In genomic region chr14:60308113-60308512, GRCm38 (mm10) we compare ENCODE assay signal across 13 mouse cellular contexts. TPM values are rescaled to one million over a fixed set of nuclear protein-coding genes. Genes with fewer than 3 reads are reported as not detected.
DNase-seq lines count a peak whose midpoint lies in the region; ATAC-seq and TF ChIP-seq lines count a peak whose summit lies in the region.
"Had no signal": no experiment of that assay in that cellular context is flagged by ENCODE, and none has a peak within 500 bp of the region (broad histone marks: within the 10 kb centered on the region; RNA-seq: fewer than 3 reads in every experiment).

No protein-coding gene starts in this region.

- no peaks in the 10 kb centered on the region for H3K27me3 ChIP-seq in hindbrain, embryonic 16.5 days (replicated peaks; ENCODE audit: control insufficient read depth, insufficient read depth, low read length)
- no peaks in the 10 kb centered on the region for H3K27me3 ChIP-seq in hindbrain, embryonic 11.5 days (ENCODE audit: control insufficient read depth, insufficient read depth, low read length)
- no peaks in the 10 kb centered on the region for H3K27me3 ChIP-seq in lung, postnatal 0 days (replicated peaks; ENCODE audit: insufficient read depth, low read length)
- no peaks in the 10 kb centered on the region for H3K27me3 ChIP-seq in neural tube, embryonic 15.5 days (replicated peaks)
- H3K27me3 ChIP-seq: embryonic facial prominence, embryonic 13.5 days had no signal

- peak; percentile 30 for TF ChIP-seq CTCF in lung, postnatal 0 days (IDR thresholded peaks at IDR 0.05)

- no peak overlapping the region for H3K27ac ChIP-seq in hindbrain, embryonic 16.5 days (ENCODE audit: low read depth, low read length)
- no peak overlapping the region for H3K27ac ChIP-seq in hindbrain, embryonic 11.5 days (ENCODE audit: low read depth, low read length)
- no peak overlapping the region for H3K27ac ChIP-seq in lung, postnatal 0 days (ENCODE audit: low read length)
- H3K27ac ChIP-seq in neural tube, embryonic 15.5 days (replicated peaks) = no peak overlapping the region
- H3K27ac ChIP-seq: embryonic facial prominence, embryonic 13.5 days had no signal

- no peak overlapping the region for H3K4me3 ChIP-seq in hindbrain, embryonic 16.5 days (ENCODE audit: low read length)
- H3K4me3 ChIP-seq in hindbrain, embryonic 11.5 days (ENCODE audit: low read depth, low read length) = no peak overlapping the region
- H3K4me3 ChIP-seq in lung, postnatal 0 days (ENCODE audit: low read depth, low read length) = no peak overlapping the region
- H3K4me3 ChIP-seq in neural tube, embryonic 15.5 days (replicated peaks) = no peak overlapping the region
- H3K4me3 ChIP-seq: embryonic facial prominence, embryonic 13.5 days had no signal

- H3K36me3 ChIP-seq in hindbrain, embryonic 16.5 days (ENCODE audit: control insufficient read depth, insufficient read depth, low read length) = no peaks in the 10 kb centered on the region
- H3K36me3 ChIP-seq in hindbrain, embryonic 11.5 days (ENCODE audit: control insufficient read depth, insufficient read depth, low read length) = no peaks in the 10 kb centered on the region
- H3K36me3 ChIP-seq in lung, postnatal 0 days (ENCODE audit: insufficient read depth, low read length) = no peaks in the 10 kb centered on the region
- H3K36me3 ChIP-seq in neural tube, embryonic 15.5 days = peaks cover 3% of the 10 kb centered on the region; the same call in 1 of the 2 replicates

- 63% methylated on average over 6 of the region's 6 CpGs for WGBS in hindbrain, embryonic 16.5 days
- WGBS in hindbrain, embryonic 11.5 days = 74% methylated on average over 6 of the region's 6 CpGs
- WGBS in lung, postnatal 0 days = 57% methylated on average over 6 of the region's 6 CpGs
- 73% methylated on average over 6 of the region's 6 CpGs for WGBS in neural tube, embryonic 15.5 days

- H3K9ac ChIP-seq in hindbrain, embryonic 16.5 days (ENCODE audit: low read depth, low read length) = no peak overlapping the region
- H3K9ac ChIP-seq in hindbrain, embryonic 11.5 days (ENCODE audit: low read depth, low read length) = no peak overlapping the region
- no peak overlapping the region for H3K9ac ChIP-seq in lung, postnatal 0 days (replicated peaks; ENCODE audit: low read depth)
- H3K9ac ChIP-seq in neural tube, embryonic 15.5 days (replicated peaks) = no peak overlapping the region
- H3K9ac ChIP-seq: embryonic facial prominence, embryonic 13.5 days had no signal

- DNase-seq in hindbrain, embryonic 11.5 days (ENCODE audit: low spot score) = no peak
- DNase-seq in lung, postnatal 0 days (ENCODE audit: low spot score) = peak; percentile 14
- no peak for DNase-seq in lung, postnatal 14 days
- peak; percentile 1 for DNase-seq in ZHBTc4 (ENCODE audit: low read depth, low spot score)
- no peak for DNase-seq in gastrocnemius, adult 18-20 months (ENCODE audit: low spot score)
- DNase-seq: kidney, adult 18-20 months had no signal

- H3K4me2 ChIP-seq in hindbrain, embryonic 16.5 days (ENCODE audit: low read length) = no peak overlapping the region
- no peak overlapping the region for H3K4me2 ChIP-seq in hindbrain, embryonic 11.5 days (replicated peaks; ENCODE audit: low read depth, low read length)
- no peak overlapping the region for H3K4me2 ChIP-seq in lung, postnatal 0 days (replicated peaks; ENCODE audit: low read depth, low read length)
- no peak overlapping the region for H3K4me2 ChIP-seq in neural tube, embryonic 15.5 days
- H3K4me2 ChIP-seq: embryonic facial prominence, embryonic 13.5 days had no signal

- H3K9me3 ChIP-seq in hindbrain, embryonic 16.5 days (ENCODE audit: control insufficient read depth, low read length) = no peaks in the 10 kb centered on the region
- H3K9me3 ChIP-seq in hindbrain, embryonic 11.5 days (ENCODE audit: control insufficient read depth, low read length) = no peaks in the 10 kb centered on the region
- no peaks in the 10 kb centered on the region for H3K9me3 ChIP-seq in lung, postnatal 0 days (ENCODE audit: low read length)
- no peaks in the 10 kb centered on the region for H3K9me3 ChIP-seq in neural tube, embryonic 15.5 days (replicated peaks)
- H3K9me3 ChIP-seq: embryonic facial prominence, embryonic 13.5 days had no signal

- 0 out of 2 replicates have a peak, but pooled peaks have one; percentile 17 for ATAC-seq in hindbrain, embryonic 16.5 days
- ATAC-seq in hindbrain, embryonic 11.5 days (ENCODE audit: low FRiP score) = no peak
- no peak for ATAC-seq in lung, postnatal 0 days
- ATAC-seq in neural tube, embryonic 15.5 days (ENCODE audit: low FRiP score) = peak; percentile 35; the same call in 1 of the 2 replicates
- ATAC-seq: forebrain, embryonic 16.5 days had no signal

- H3K4me1 ChIP-seq in hindbrain, embryonic 16.5 days (ENCODE audit: control insufficient read depth, insufficient read depth, low read depth, low read length) = 0 out of 2 replicates have a peak, but pooled peaks cover 2% of the 10 kb centered on the region
- H3K4me1 ChIP-seq in hindbrain, embryonic 11.5 days (replicated peaks; ENCODE audit: control insufficient read depth, insufficient read depth, low read length) = no peaks in the 10 kb centered on the region
- H3K4me1 ChIP-seq in lung, postnatal 0 days (ENCODE audit: insufficient read depth, low read depth, low read length) = no peaks in the 10 kb centered on the region
- H3K4me1 ChIP-seq in neural tube, embryonic 15.5 days = peaks cover 5% of the 10 kb centered on the region
- H3K4me1 ChIP-seq: embryonic facial prominence, embryonic 13.5 days had no signal

- TF ChIP-seq EP300 in lung, postnatal 0 days (IDR thresholded peaks at IDR 0.05) = no peak

RNA-seq across cellular contexts. Expression of gene Mtmr6, which starts 43.1 kb away (rescaled TPM):
- 55.5 and 62.0 TPM in 2 replicates for polyA plus RNA-seq in hindbrain, embryonic 16.5 days (2015; fragmentation: Nextera tagmentation; extraction: Ambion mirVana)
- polyA plus RNA-seq in hindbrain, embryonic 11.5 days (2014; fragmentation: Nextera tagmentation; extraction: Ambion mirVana) = 46.4 and 53.3 TPM in 2 replicates
- 39.7 and 42.7 TPM in 2 replicates for polyA plus RNA-seq in lung, postnatal 0 days (2015; fragmentation: Nextera tagmentation; extraction: Ambion mirVana)
- 50.0 and 54.9 TPM in 2 replicates for polyA plus RNA-seq in neural tube, embryonic 15.5 days (2015; fragmentation: Nextera tagmentation; extraction: Ambion mirVana)
- 10 to 100 TPM; 45.6 to 47.5 TPM for total RNA-seq in gastrocnemius, adult 18-20 months (2021)

RNA-seq across cellular contexts. Expression of gene Gm49336, which starts 56.8 kb away (rescaled TPM):
- 42.7 and 51.2 TPM in 2 replicates for polyA plus RNA-seq in hindbrain, embryonic 16.5 days (2015; fragmentation: Nextera tagmentation; extraction: Ambion mirVana)
- 68.8 and 77.9 TPM in 2 replicates for polyA plus RNA-seq in hindbrain, embryonic 11.5 days (2014; fragmentation: Nextera tagmentation; extraction: Ambion mirVana)
- 19.6 and 22.5 TPM in 2 replicates for polyA plus RNA-seq in lung, postnatal 0 days (2015; fragmentation: Nextera tagmentation; extraction: Ambion mirVana)
- 43.9 and 46.7 TPM in 2 replicates for polyA plus RNA-seq in neural tube, embryonic 15.5 days (2015; fragmentation: Nextera tagmentation; extraction: Ambion mirVana)
- total RNA-seq in gastrocnemius, adult 18-20 months (2021) = 10 to 100 TPM; 30.1 to 32.6 TPM

RNA-seq across cellular contexts. Expression of gene Nupl1, which starts 56.9 kb away (rescaled TPM):
- 0.11 and 0.16 TPM in 2 replicates for polyA plus RNA-seq in hindbrain, embryonic 16.5 days (2015; fragmentation: Nextera tagmentation; extraction: Ambion mirVana)
- not detected in 2 replicates for polyA plus RNA-seq in hindbrain, embryonic 11.5 days (2014; fragmentation: Nextera tagmentation; extraction: Ambion mirVana)
- polyA plus RNA-seq in lung, postnatal 0 days (2015; fragmentation: Nextera tagmentation; extraction: Ambion mirVana) = not detected in 2 replicates
- 0.15 TPM in 1 of 2 replicates, not detected in the other for polyA plus RNA-seq in neural tube, embryonic 15.5 days (2015; fragmentation: Nextera tagmentation; extraction: Ambion mirVana)
- not detected for total RNA-seq in gastrocnemius, adult 18-20 months (2021)
- total RNA-seq: granulocyte monocyte progenitor cell, adult 5-6 weeks; heart, postnatal 25 days had no signal
- polyA plus RNA-seq: embryonic facial prominence, embryonic 13.5 days; spleen, adult 2 months had no signal

Comparison
In these comparisons a context has a peak if more than half of its experiments do, and no peak if none do; other contexts are left out.
1. ATAC-seq: peak in hindbrain, embryonic 16.5 days (single experiment) and neural tube, embryonic 15.5 days (single experiment); none in hindbrain, embryonic 11.5 days (single experiment) and lung, postnatal 0 days (single experiment).
2. DNase-seq: peak in lung, postnatal 0 days (single experiment) and ZHBTc4 (single experiment); none in hindbrain, embryonic 11.5 days (single experiment), lung, postnatal 14 days (single experiment) and gastrocnemius, adult 18-20 months (single experiment).